Mouse (Mus musculus) MEL (cell line): Measurements from ENCODE around the gene Lrtm2. TPM values are rescaled to one million over a fixed set of nuclear protein-coding genes. Genes with fewer than 3 reads are reported as not detected.

Experiments used
- DNase-seq: peaks from one replicate; pipeline ENCODE4 v3.0.0; 2011; ENCODE audit warnings: low read depth, low spot score
- H3K27ac ChIP-seq: 2 replicates; pipeline ENCODE4 v1.5.1; 2012; ENCODE audit warnings: low read depth, mild to moderate bottlenecking, control low read depth, low read length, moderate library complexity; ENCODE audit not compliant: control insufficient read depth
- H3K27me3 ChIP-seq, 2 experiments: fragments of 150-350 bp in 1 of 2; sonication (generic) in 1 of 2; 2 replicates each; pipeline ENCODE4 v1.6.1; 2012; ENCODE audit warnings: low read length in 2 of 2, mild to moderate bottlenecking in 2 of 2, improper control_type of control experiment in 1 of 2, moderate library complexity in 1 of 2; ENCODE audit not compliant: insufficient read depth in 2 of 2, control insufficient read depth in 1 of 2
- H3K36me3 ChIP-seq, 2 experiments: 2 replicates each; pipeline ENCODE4 v1.6.1; 2012 to 2014; ENCODE audit warnings: low read length in 2 of 2, improper control_type of control experiment in 1 of 2, inconsistent platforms in 1 of 2, mild to moderate bottlenecking in 1 of 2; ENCODE audit not compliant: insufficient read depth in 2 of 2, control insufficient read depth in 1 of 2
- H3K4me1 ChIP-seq, 2 experiments: fragments of 150-350 bp in 1 of 2; sonication (generic) in 1 of 2; 2 replicates each; pipeline ENCODE4 v1.6.1; 2012; ENCODE audit warnings: low read length in 2 of 2, improper control_type of control experiment in 1 of 2, mild to moderate bottlenecking in 1 of 2; ENCODE audit not compliant: insufficient read depth in 2 of 2, control insufficient read depth in 1 of 2
- H3K4me3 ChIP-seq, 2 experiments: fragments of 150-350 bp in 1 of 2; sonication (generic) in 1 of 2; 2 replicates each; pipeline ENCODE4 v1.5.1; 2012; ENCODE audit warnings: low read depth in 2 of 2, low read length in 2 of 2, mild to moderate bottlenecking in 2 of 2, moderate library complexity in 2 of 2, control low read depth in 1 of 2, improper control_type of control experiment in 1 of 2; ENCODE audit not compliant: control insufficient read depth in 1 of 2, insufficient read depth in 1 of 2
- H3K79me2 ChIP-seq: 2 replicates; pipeline ENCODE4 v1.6.1; 2012; ENCODE audit warnings: mild to moderate bottlenecking, low read length, moderate library complexity; ENCODE audit not compliant: control insufficient read depth, poor library complexity, insufficient read depth
- H3K9ac ChIP-seq: 2 replicates; pipeline ENCODE4 v1.6.1; 2012; ENCODE audit warnings: low read depth, mild to moderate bottlenecking, control low read depth, low read length, moderate library complexity; ENCODE audit not compliant: control insufficient read depth, poor library complexity, severe bottlenecking
- H3K9me3 ChIP-seq: fragments of 150-350 bp; sonication (generic); replicated peaks from 2 replicates; pipeline ENCODE4 v1.6.1; 2012; ENCODE audit warnings: mild to moderate bottlenecking, low read length, improper control_type of control experiment, moderate library complexity; ENCODE audit not compliant: insufficient read depth
- BHLHE40 ChIP-seq: IDR thresholded peaks from 2 replicates; pipeline ENCODE4 v1.6.1; 2012; ENCODE audit warnings: low read depth, mild to moderate bottlenecking, inconsistent platforms, low read length, improper control_type of control experiment, borderline replicate concordance
- CHD1 ChIP-seq: IDR thresholded peaks from 2 replicates; pipeline ENCODE4 v1.6.1; 2012; ENCODE audit warnings: low read depth, mild to moderate bottlenecking, inconsistent platforms, low read length, improper control_type of control experiment
- CHD2 ChIP-seq: IDR thresholded peaks from 2 replicates; pipeline ENCODE4 v1.6.1; 2011; ENCODE audit warnings: low read length, improper control_type of control experiment
- CTCF ChIP-seq, 3 experiments: IDR thresholded peaks in 2 of 3; conservative IDR thresholded peaks in 1 of 3; 2 replicates each; pipeline ENCODE4 v1.5.1; 2011 to 2012; ENCODE audit warnings: low read length in 3 of 3, low read depth in 2 of 3, mild to moderate bottlenecking in 2 of 3, improper control_type of control experiment in 1 of 3, inconsistent platforms in 1 of 3, mixed read lengths in 1 of 3, moderate library complexity in 1 of 3; ENCODE audit not compliant: control insufficient read depth in 1 of 3, insufficient read depth in 1 of 3, poor library complexity in 1 of 3, severe bottlenecking in 1 of 3
- ETS1 ChIP-seq: IDR thresholded peaks from 2 replicates; pipeline ENCODE4 v1.6.1; 2012; ENCODE audit warnings: low read depth, mild to moderate bottlenecking, inconsistent platforms, low read length, improper control_type of control experiment, moderate library complexity
- GATA1 ChIP-seq: IDR thresholded peaks from 2 replicates; pipeline ENCODE4 v1.6.1; 2011; ENCODE audit warnings: low read depth, low read length, improper control_type of control experiment
- HCFC1 ChIP-seq: IDR thresholded peaks from 2 replicates; pipeline ENCODE4 v1.6.1; 2012; ENCODE audit warnings: low read depth, mild to moderate bottlenecking, inconsistent platforms, low read length, improper control_type of control experiment, moderate library complexity
- JUND ChIP-seq: IDR thresholded peaks from 2 replicates; pipeline ENCODE4 v1.6.1; 2011; ENCODE audit warnings: low read depth, mild to moderate bottlenecking, improper control_type of control experiment, low read length
- MAFK ChIP-seq: IDR thresholded peaks from 2 replicates; pipeline ENCODE4 v1.6.1; 2011; ENCODE audit warnings: low read depth, mild to moderate bottlenecking, low read length, improper control_type of control experiment, borderline replicate concordance
- MXI1 ChIP-seq: IDR thresholded peaks from 2 replicates; pipeline ENCODE4 v1.6.1; 2011; ENCODE audit warnings: mild to moderate bottlenecking, low read depth, low read length, improper control_type of control experiment
- MYC ChIP-seq: IDR thresholded peaks from 2 replicates; pipeline ENCODE4 v1.6.1; 2011; ENCODE audit warnings: low read depth, mild to moderate bottlenecking, low read length, improper control_type of control experiment, moderate library complexity
- POLR2A ChIP-seq, 2 experiments: IDR thresholded peaks; 2 replicates each; pipeline ENCODE4 v1.6.1; 2011 to 2012; ENCODE audit warnings: low read length in 2 of 2, mild to moderate bottlenecking in 2 of 2, control low read depth in 1 of 2, improper control_type of control experiment in 1 of 2, low read depth in 1 of 2, moderate library complexity in 1 of 2; ENCODE audit not compliant: control insufficient read depth in 1 of 2, insufficient read depth in 1 of 2, poor library complexity in 1 of 2
- POLR2AphosphoS2 ChIP-seq: IDR thresholded peaks from 2 replicates; pipeline ENCODE4 v1.6.1; 2011; ENCODE audit warnings: low read length, improper control_type of control experiment
- POLR2AphosphoS5 ChIP-seq: IDR thresholded peaks from 2 replicates; pipeline ENCODE4 v1.6.1; 2012; ENCODE audit warnings: low read depth, borderline replicate concordance, mild to moderate bottlenecking, inconsistent platforms, low read length, moderate library complexity, mixed read lengths
- RAD21 ChIP-seq: IDR thresholded peaks from 2 replicates; pipeline ENCODE4 v1.6.1; 2011; ENCODE audit warnings: mild to moderate bottlenecking, low read depth, low read length, improper control_type of control experiment
- SIN3A ChIP-seq: IDR thresholded peaks from 2 replicates; pipeline ENCODE4 v1.6.1; 2012; ENCODE audit warnings: low read length, improper control_type of control experiment, inconsistent platforms
- SMC3 ChIP-seq: IDR thresholded peaks from 2 replicates; pipeline ENCODE4 v1.6.1; 2011; ENCODE audit warnings: low read depth, low read length, improper control_type of control experiment
- UBTF ChIP-seq: IDR thresholded peaks from 2 replicates; pipeline ENCODE4 v1.6.1; 2012; ENCODE audit warnings: low read depth, mild to moderate bottlenecking, inconsistent platforms, low read length, improper control_type of control experiment, moderate library complexity, borderline replicate concordance; ENCODE audit not compliant: insufficient read depth
- USF1 ChIP-seq: IDR thresholded peaks from 2 replicates; pipeline ENCODE4 v1.6.1; 2014; ENCODE audit warnings: low read depth, mild to moderate bottlenecking, inconsistent platforms, low read length, improper control_type of control experiment, moderate library complexity
- ZC3H11A ChIP-seq: IDR thresholded peaks from 2 replicates; pipeline ENCODE4 v1.6.1; 2012; ENCODE audit warnings: low read depth, mild to moderate bottlenecking, inconsistent platforms, low read length, improper control_type of control experiment
- ZNF384 ChIP-seq: IDR thresholded peaks from 2 replicates; pipeline ENCODE4 v1.6.1; 2012; ENCODE audit warnings: low read depth, mild to moderate bottlenecking, inconsistent platforms, low read length, improper control_type of control experiment
- polyA plus RNA-seq, 2 experiments: library from polyadenylated mRNA; stranded (reverse) in 1 of 2; unstranded in 1 of 2; fragments of >175 nt in 1 of 2; fragments of >200 nt in 1 of 2; gene quantifications; 2 replicates each; pipeline versions ENCODE4 v1.2.1 to v1.2.4; 2012; ENCODE audit warnings: low replicate concordance in 2 of 2, low read depth in 1 of 2; ENCODE audit not compliant: insufficient read length in 2 of 2, insufficient read depth in 1 of 2, missing spikeins in 1 of 2
- total RNA-seq: library from RNA; depleted of rRNA; stranded (reverse); fragments of 300-350 nt; gene quantifications from 2 replicates; pipeline ENCODE4 v1.2.3, GENCODE M21; 2012

Gene Lrtm2
- total and polyA plus RNA-seq, 3 experiments: not detected

- H3K36me3 ChIP-seq: no peaks in the 10 kb centered on the region
- H3K27me3 ChIP-seq: peaks cover 0 to 3% of the 10 kb centered on the region in 2 experiments; a peak in 1 of 4 replicates
- H3K27ac ChIP-seq: no peak overlapping the region
- no peaks in the 10 kb centered on the region for H3K9me3 ChIP-seq
- DNase-seq: no peak
- H3K79me2 ChIP-seq: no peaks in the 10 kb centered on the region
- no peaks in the 10 kb centered on the region for H3K4me1 ChIP-seq
- TF ChIP-seq CHD1 (no peak), USF1 (no peak), ZNF384 (no peak), HCFC1 (no peak), ETS1 (no peak), POLR2A (IDR thresholded peaks at IDR 0.05; ENCODE audit: control insufficient read depth in 1 of 2, insufficient read depth in 1 of 2, low read depth in 1 of 2, low read length in 2 of 2, poor library complexity in 1 of 2) (no peak), POLR2AphosphoS5 (no peak), SMC3 (no peak), POLR2AphosphoS2 (no peak), CHD2 (no peak), ZC3H11A (no peak)
- no peak overlapping the region for H3K4me3 ChIP-seq
- no peak overlapping the region for H3K9ac ChIP-seq
These were observed 29.3 kb downstream of the Lrtm2 start for GRCm38 (mm10) chr6:119301310-119301709.

DNA sequence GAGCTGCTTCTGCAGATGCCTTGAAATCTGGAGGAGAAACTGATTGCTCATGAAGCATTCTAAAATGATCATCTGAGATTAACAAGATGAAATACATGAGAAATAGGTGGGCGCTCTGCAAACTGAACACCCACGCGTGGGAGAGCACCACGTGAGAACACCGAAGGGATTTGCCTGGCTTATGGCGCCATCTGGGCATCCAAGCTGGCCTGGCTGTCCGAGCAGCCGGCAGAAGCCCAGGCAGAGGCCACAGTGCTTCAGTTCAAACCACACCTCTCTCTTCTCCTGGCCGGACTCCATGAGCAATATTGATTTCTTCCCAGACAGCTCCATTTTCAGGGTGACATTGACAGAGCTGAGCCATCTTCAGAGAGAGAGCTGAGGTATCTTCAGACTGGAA is 49.8 kb downstream of the Lrtm2 start:
- TF ChIP-seq GATA1: no peak
- TF ChIP-seq POLR2AphosphoS2: no peak
- TF ChIP-seq BHLHE40: no peak
- TF ChIP-seq HCFC1: no peak
- no peak for TF ChIP-seq RAD21
- no peak for TF ChIP-seq SIN3A
- TF ChIP-seq CTCF (IDR thresholded peaks at IDR 0.05 in 2 of 3, conservative IDR thresholded peaks at IDR 0.05 in 1 of 3; ENCODE audit: control insufficient read depth in 1 of 3, insufficient read depth in 1 of 3, low read depth in 2 of 3, low read length in 3 of 3, poor library complexity in 1 of 3, severe bottlenecking in 1 of 3): no peak
- no peak for TF ChIP-seq MXI1
- no peak for TF ChIP-seq MYC
- TF ChIP-seq JUND: no peak
- no peak for TF ChIP-seq USF1
- TF ChIP-seq UBTF: no peak
- TF ChIP-seq MAFK: no peak
- no peak for TF ChIP-seq ZNF384
- TF ChIP-seq CHD2: no peak
- no peak overlapping the region for H3K9ac ChIP-seq
- no peak overlapping the region for H3K4me3 ChIP-seq
- H3K36me3 ChIP-seq: no peaks in the 10 kb centered on the region
- H3K9me3 ChIP-seq: no peaks in the 10 kb centered on the region
- H3K27ac ChIP-seq: no peak overlapping the region
- DNase-seq: no peak
- H3K79me2 ChIP-seq: no peaks in the 10 kb centered on the region
- H3K4me1 ChIP-seq: no peaks in the 10 kb centered on the region
- H3K27me3 ChIP-seq: peaks cover 2 to 17% of the 10 kb centered on the region in 2 experiments; a peak in 3 of 4 replicates
